Mouse (Mus musculus) neural tube, embryonic 12.5 days (tissue): ENCODE results near the gene Myo9b. TPM values are rescaled to one million over a fixed set of nuclear protein-coding genes. Genes with fewer than 3 reads are reported as not detected.
"Not testable (repeated sequence)": the region's sequence is repeated elsewhere in the genome, so short reads cannot be mapped to it uniquely, and the experiment has no call there.

ENCODE experiments used
- ATAC-seq: fragments of 200-750 bp; cut with Nextera tagmentation; 2 replicates; pipeline ENCODE4 v1.8.0; 2017; ENCODE audit warnings: low read depth, mild to moderate bottlenecking, moderate TSS enrichment, moderate library complexity; ENCODE audit not compliant: low FRiP score
- H3K27ac ChIP-seq: fragments of 300-500 bp; sonication (generic); 2 replicates; pipeline ENCODE4 v1.5.1; 2016
- H3K27me3 ChIP-seq: fragments of 300-500 bp; sonication (generic); replicated peaks from 2 replicates; pipeline ENCODE4 v1.6.1; 2016; ENCODE audit warnings: mild to moderate bottlenecking
- H3K36me3 ChIP-seq: fragments of 300-500 bp; sonication (generic); 2 replicates; pipeline ENCODE4 v1.6.1; 2016; ENCODE audit warnings: mild to moderate bottlenecking
- H3K4me1 ChIP-seq: fragments of 300-500 bp; sonication (generic); 2 replicates; pipeline ENCODE4 v1.6.1; 2016
- H3K4me2 ChIP-seq: fragments of 300-500 bp; sonication (generic); replicated peaks from 2 replicates; pipeline ENCODE4 v1.6.1; 2016; ENCODE audit warnings: mild to moderate bottlenecking
- H3K4me3 ChIP-seq: fragments of 300-500 bp; sonication (generic); 2 replicates; pipeline ENCODE4 v1.5.1; 2016
- H3K9ac ChIP-seq: fragments of 300-500 bp; sonication (generic); 2 replicates; pipeline ENCODE4 v1.6.1; 2016; ENCODE audit warnings: mild to moderate bottlenecking
- H3K9me3 ChIP-seq: fragments of 300-500 bp; sonication (generic); 2 replicates; pipeline ENCODE4 v1.6.1; 2016; ENCODE audit warnings: mild to moderate bottlenecking
- WGBS: fragments of 180-500 bp; shearing (Covaris S2); methylation state at CpG from one replicate; pipeline ENCODE4 v1.1.7; 2016; 5-methylcytosine and 5-hydroxymethylcytosine counted together
- polyA plus RNA-seq: library from polyadenylated mRNA; unstranded; fragments of >200 nt; fragmentation: Nextera tagmentation; extraction: Ambion mirVana; gene quantifications from 2 replicates; pipeline ENCODE4 v1.2.1, GENCODE M21; 2016

The Myo9b gene
- polyA plus RNA-seq, 1 experiment from 2014 or later: 22.5 TPM

GRCm38 (mm10) chr8:71322939-71323338, 50.4 kb downstream of the Myo9b start:
- no peak overlapping the region for H3K27ac ChIP-seq
- no peak overlapping the region for H3K9ac ChIP-seq
- no peaks in the 10 kb centered on the region for H3K4me1 ChIP-seq
- ATAC-seq: no peak
- no peaks in the 10 kb centered on the region for H3K27me3 ChIP-seq
- WGBS: 92% methylated on average over 3 of the region's 3 CpGs
- H3K4me3 ChIP-seq: no peak overlapping the region
- no peaks in the 10 kb centered on the region for H3K9me3 ChIP-seq
- H3K4me2 ChIP-seq: no peak overlapping the region
- peaks cover 60% of the 10 kb centered on the region for H3K36me3 ChIP-seq

GRCm38 (mm10) chr8:71324848-71325247, 52.3 kb downstream of the Myo9b start:
- Histone ChIP-seq H3K36me3 (peaks cover 75% of the 10 kb centered on the region), H3K27me3 (no peaks in the 10 kb centered on the region), H3K4me3 (no peak overlapping the region), H3K9me3 (no peaks in the 10 kb centered on the region), H3K4me1 (no peaks in the 10 kb centered on the region), H3K9ac (no peak overlapping the region), H3K27ac (no peak overlapping the region), H3K4me2 (no peak overlapping the region)
- no peak for ATAC-seq
- WGBS: 96% methylated on average over 1 of the region's 1 CpGs

- WGBS: 93% methylated on average over 6 of the region's 6 CpGs
- H3K9ac ChIP-seq, H3K9me3 ChIP-seq, H3K4me1 ChIP-seq, H3K4me3 ChIP-seq, H3K27me3 ChIP-seq, H3K27ac ChIP-seq, ATAC-seq, H3K4me2 ChIP-seq: not testable (repeated sequence)
- peaks cover 45% of the 10 kb centered on the region for H3K36me3 ChIP-seq
Observed at GRCm38 (mm10) chr8:71337834-71338233, 65.3 kb downstream of the Myo9b start.

GRCm38 (mm10) chr8:71340625-71341024, 68.1 kb downstream of the Myo9b start:
- H3K27ac ChIP-seq: no peak overlapping the region
- no peaks in the 10 kb centered on the region for H3K9me3 ChIP-seq
- no peak overlapping the region for H3K4me2 ChIP-seq
- H3K27me3 ChIP-seq: no peaks in the 10 kb centered on the region
- no peak overlapping the region for H3K4me3 ChIP-seq
- H3K9ac ChIP-seq: no peak overlapping the region
- peaks cover 57% of the 10 kb centered on the region for H3K36me3 ChIP-seq
- no peaks in the 10 kb centered on the region for H3K4me1 ChIP-seq
- 85% methylated on average over 5 of the region's 5 CpGs for WGBS
- no peak for ATAC-seq

- Histone ChIP-seq H3K36me3 (peaks cover 91% of the 10 kb centered on the region), H3K4me3 (no peak overlapping the region), H3K27ac (no peak overlapping the region), H3K27me3 (no peaks in the 10 kb centered on the region), H3K4me1 (no peaks in the 10 kb centered on the region), H3K4me2 (no peak overlapping the region), H3K9ac (no peak overlapping the region), H3K9me3 (no peaks in the 10 kb centered on the region)
- 89% methylated on average over 1 of the region's 1 CpGs for WGBS
- ATAC-seq: no peak
Observed at GRCm38 (mm10) chr8:71346581-71346980, 74.1 kb downstream of the Myo9b start.

GRCm38 (mm10) chr8:71351117-71351516, 78.6 kb downstream of the Myo9b start:
- no peaks in the 10 kb centered on the region for H3K9me3 ChIP-seq
- 88% methylated on average over 3 of the region's 3 CpGs for WGBS
- H3K4me1 ChIP-seq: no peaks in the 10 kb centered on the region
- H3K36me3 ChIP-seq: peaks cover 100% of the 10 kb centered on the region
- no peak overlapping the region for H3K4me3 ChIP-seq
- ATAC-seq: no peak
- H3K27me3 ChIP-seq: no peaks in the 10 kb centered on the region
- no peak overlapping the region for H3K9ac ChIP-seq
- no peak overlapping the region for H3K4me2 ChIP-seq
- H3K27ac ChIP-seq: no peak overlapping the region

GRCm38 (mm10) chr8:71351520-71351919, 79.0 kb downstream of the Myo9b start:
- H3K4me3 ChIP-seq: no peak overlapping the region
- no peak overlapping the region for H3K4me2 ChIP-seq
- H3K36me3 ChIP-seq: peaks cover 100% of the 10 kb centered on the region
- H3K27me3 ChIP-seq: no peaks in the 10 kb centered on the region
- no peak for ATAC-seq
- no peaks in the 10 kb centered on the region for H3K4me1 ChIP-seq
- H3K9ac ChIP-seq: no peak overlapping the region
- H3K27ac ChIP-seq: no peak overlapping the region
- no peaks in the 10 kb centered on the region for H3K9me3 ChIP-seq
- WGBS: 90% methylated on average over 1 of the region's 1 CpGs

- no peak overlapping the region for H3K4me2 ChIP-seq
- peaks cover 70% of the 10 kb centered on the region for H3K36me3 ChIP-seq
- WGBS: 93% methylated on average over 3 of the region's 3 CpGs
- no peak overlapping the region for H3K27ac ChIP-seq
- no peak for ATAC-seq
- no peaks in the 10 kb centered on the region for H3K4me1 ChIP-seq
- no peaks in the 10 kb centered on the region for H3K9me3 ChIP-seq
- H3K27me3 ChIP-seq: no peaks in the 10 kb centered on the region
- no peak overlapping the region for H3K4me3 ChIP-seq
- H3K9ac ChIP-seq: no peak overlapping the region
Observed at GRCm38 (mm10) chr8:71358026-71358425, 85.5 kb downstream of the Myo9b start.

GRCm38 (mm10) chr8:71366771-71367528, 94.4 kb downstream of the Myo9b start, which contains the start of gene Use1:
Use1 (plus strand) TSS chr8:71366848.
- H3K4me2 ChIP-seq: peak within 1 kb of the TSS; percentile 77
- H3K36me3 ChIP-seq: peaks cover 10% of the 10 kb centered on the region
- ATAC-seq: peak; percentile 80
- H3K27ac ChIP-seq: peak within 1 kb of the TSS; percentile 34; the same call in 1 of the 2 replicates
- peaks cover 26% of the 10 kb centered on the region for H3K4me1 ChIP-seq
- no peaks in the 10 kb centered on the region for H3K27me3 ChIP-seq
- WGBS: under 1% methylated on average over 56 of the region's 56 CpGs
- H3K4me3 ChIP-seq: peak within 1 kb of the TSS; percentile 58
- H3K9me3 ChIP-seq: no peaks in the 10 kb centered on the region
- H3K9ac ChIP-seq: peak within 1 kb of the TSS; percentile 62

- peak overlapping the region; percentile 58 for H3K4me3 ChIP-seq
- H3K27ac ChIP-seq: no peak overlapping the region; the same call in 1 of the 2 replicates
- ATAC-seq: no peak
- no peaks in the 10 kb centered on the region for H3K9me3 ChIP-seq
- H3K4me1 ChIP-seq: peaks cover 26% of the 10 kb centered on the region
- no peaks in the 10 kb centered on the region for H3K27me3 ChIP-seq
- H3K9ac ChIP-seq: peak overlapping the region; percentile 62
- 57% methylated on average over 17 of the region's 17 CpGs for WGBS
- H3K4me2 ChIP-seq: peak overlapping the region; percentile 77
- H3K36me3 ChIP-seq: peaks cover 10% of the 10 kb centered on the region
Observed at GRCm38 (mm10) chr8:71367529-71368176, 95.1 kb downstream of the Myo9b start.

- Histone ChIP-seq H3K9me3 (no peaks in the 10 kb centered on the region), H3K4me3 (no peak overlapping the region), H3K4me1 (peaks cover 26% of the 10 kb centered on the region), H3K36me3 (peaks cover 13% of the 10 kb centered on the region), H3K9ac (no peak overlapping the region), H3K4me2 (0 out of 2 replicates have a peak overlapping the region, but pooled peaks have one; percentile 77), H3K27ac (no peak overlapping the region), H3K27me3 (no peaks in the 10 kb centered on the region)
- ATAC-seq: no peak
Observed at GRCm38 (mm10) chr8:71368366-71368765, 95.9 kb downstream of the Myo9b start.

GRCm38 (mm10) chr8:71369040-71369718, 96.7 kb downstream of the Myo9b start:
- no peaks in the 10 kb centered on the region for H3K9me3 ChIP-seq
- 0 out of 2 replicates have a peak overlapping the region, but pooled peaks have one; percentile 5 for H3K4me2 ChIP-seq
- no peak for ATAC-seq
- 90% methylated on average over 10 of the region's 10 CpGs for WGBS
- no peak overlapping the region for H3K27ac ChIP-seq
- H3K36me3 ChIP-seq: peaks cover 21% of the 10 kb centered on the region
- H3K9ac ChIP-seq: no peak overlapping the region
- peaks cover 26% of the 10 kb centered on the region for H3K4me1 ChIP-seq
- no peak overlapping the region for H3K4me3 ChIP-seq
- no peaks in the 10 kb centered on the region for H3K27me3 ChIP-seq
